Mouse (Mus musculus): Measurements from ENCODE around the gene AC141477.1. TPM values are rescaled to one million over a fixed set of nuclear protein-coding genes. Genes with fewer than 3 reads are reported as not detected.

Gene AC141477.1
- polyA plus RNA-seq, 1 experiment from 2014 or later = not detected

DNA sequence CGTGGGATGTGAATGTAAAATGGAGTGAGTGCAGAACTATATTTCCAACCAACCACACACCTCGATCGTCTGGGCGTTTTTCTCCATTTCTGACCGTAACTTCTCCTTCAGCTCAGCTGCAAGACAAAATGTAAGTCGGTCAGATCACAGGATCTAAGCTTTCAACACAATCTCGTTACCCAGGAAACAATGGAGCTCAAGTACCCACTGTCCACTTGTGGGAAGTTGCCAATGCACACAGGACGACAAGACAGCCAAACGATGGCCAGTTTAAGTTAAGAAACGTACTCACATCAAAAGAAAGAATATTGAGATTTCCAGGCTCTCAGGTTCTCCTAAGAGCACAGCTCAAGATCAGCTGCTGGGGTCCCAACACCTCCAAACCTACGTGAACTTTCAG is 6.3 kb downstream of the AC141477.1 start:
- no peaks in the 10 kb centered on the region for H3K27me3 ChIP-seq (ENCODE audit: control insufficient read depth, insufficient read depth, low read length)
- no peak overlapping the region for H3K27ac ChIP-seq (ENCODE audit: low read depth, low read length)
- 95% methylated on average over 11 of the region's 11 CpGs for WGBS
- H3K9ac ChIP-seq (ENCODE audit: low read length) = no peak overlapping the region
- DNase-seq (ENCODE audit: low spot score, missing footprints) (no peak), ATAC-seq (ENCODE audit: low FRiP score) (no peak)
- H3K4me1 ChIP-seq (ENCODE audit: control insufficient read depth, insufficient read depth, low read length) = no peaks in the 10 kb centered on the region
- H3K9me3 ChIP-seq (ENCODE audit: control insufficient read depth, low read length) = no peaks in the 10 kb centered on the region
- H3K36me3 ChIP-seq (ENCODE audit: control insufficient read depth, insufficient read depth, low read length) = peaks cover 24% of the 10 kb centered on the region; the same call in 1 of the 2 replicates
- H3K4me2 ChIP-seq = no peak overlapping the region
- no peak overlapping the region for H3K4me3 ChIP-seq (ENCODE audit: low read depth, low read length)

GRCm38 (mm10) chr10:76425674-76426073 is 14.6 kb downstream of the AC141477.1 start:
- ATAC-seq (ENCODE audit: low FRiP score) (no peak), DNase-seq (ENCODE audit: low spot score, missing footprints) (no peak)
- WGBS = 96% methylated on average over 7 of the region's 7 CpGs
- Histone ChIP-seq H3K4me3 (ENCODE audit: low read depth, low read length) (no peak overlapping the region), H3K9ac (ENCODE audit: low read length) (no peak overlapping the region), H3K27me3 (ENCODE audit: control insufficient read depth, insufficient read depth, low read length) (no peaks in the 10 kb centered on the region), H3K9me3 (ENCODE audit: control insufficient read depth, low read length) (no peaks in the 10 kb centered on the region), H3K27ac (ENCODE audit: low read depth, low read length) (no peak overlapping the region), H3K4me1 (ENCODE audit: control insufficient read depth, insufficient read depth, low read length) (no peaks in the 10 kb centered on the region), H3K36me3 (ENCODE audit: control insufficient read depth, insufficient read depth, low read length) (peaks cover 35% of the 10 kb centered on the region), H3K4me2 (no peak overlapping the region)

GRCm38 (mm10) chr10:76416811-76417210 is 23.4 kb downstream of the AC141477.1 start:
- no peaks in the 10 kb centered on the region for H3K27me3 ChIP-seq (ENCODE audit: control insufficient read depth, insufficient read depth, low read length)
- DNase-seq (ENCODE audit: low spot score, missing footprints) (no peak), ATAC-seq (ENCODE audit: low FRiP score) (no peak)
- H3K4me3 ChIP-seq (ENCODE audit: low read depth, low read length) = no peak overlapping the region
- H3K9me3 ChIP-seq (ENCODE audit: control insufficient read depth, low read length) = no peaks in the 10 kb centered on the region
- H3K27ac ChIP-seq (ENCODE audit: low read depth, low read length) = no peak overlapping the region
- WGBS = 85% methylated on average over 12 of the region's 12 CpGs
- H3K36me3 ChIP-seq (ENCODE audit: control insufficient read depth, insufficient read depth, low read length) = peaks cover 30% of the 10 kb centered on the region
- no peak overlapping the region for H3K4me2 ChIP-seq
- no peaks in the 10 kb centered on the region for H3K4me1 ChIP-seq (ENCODE audit: control insufficient read depth, insufficient read depth, low read length)
- no peak overlapping the region for H3K9ac ChIP-seq (ENCODE audit: low read length)

GRCm38 (mm10) chr10:76408520-76408919 is 31.7 kb downstream of the AC141477.1 start:
- Histone ChIP-seq H3K9me3 (ENCODE audit: control insufficient read depth, low read length) (no peaks in the 10 kb centered on the region), H3K36me3 (ENCODE audit: control insufficient read depth, insufficient read depth, low read length) (peaks cover 29% of the 10 kb centered on the region), H3K9ac (ENCODE audit: low read length) (no peak overlapping the region), H3K4me1 (ENCODE audit: control insufficient read depth, insufficient read depth, low read length) (no peaks in the 10 kb centered on the region), H3K4me3 (ENCODE audit: low read depth, low read length) (no peak overlapping the region), H3K27me3 (ENCODE audit: control insufficient read depth, insufficient read depth, low read length) (no peaks in the 10 kb centered on the region), H3K27ac (ENCODE audit: low read depth, low read length) (no peak overlapping the region), H3K4me2 (no peak overlapping the region)
- no peak for ATAC-seq (ENCODE audit: low FRiP score)
- 89% methylated on average over 10 of the region's 10 CpGs for WGBS
- no peak for DNase-seq (ENCODE audit: low spot score, missing footprints)

DNA sequence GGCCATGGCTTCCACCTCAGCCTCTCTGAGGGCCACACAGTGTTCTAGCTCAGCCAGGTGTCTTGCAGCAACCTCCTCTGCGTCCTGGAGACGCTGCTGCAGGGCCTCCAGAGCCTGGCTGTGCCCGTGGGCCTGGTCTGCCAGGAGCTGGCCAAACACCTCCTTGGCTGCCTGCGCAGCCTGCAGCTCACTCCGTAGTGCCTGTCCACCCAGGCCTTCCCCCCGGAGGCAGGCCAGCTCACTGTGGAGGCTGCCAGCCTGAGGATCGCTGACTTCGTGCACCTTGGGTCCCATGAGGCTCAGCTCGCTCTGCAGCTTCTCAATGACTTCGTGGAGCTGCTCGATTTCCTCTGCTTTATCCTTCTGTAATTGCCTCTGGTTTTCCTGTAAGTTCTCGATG is 47.6 kb downstream of the AC141477.1 start:
- H3K4me3 ChIP-seq (ENCODE audit: low read depth, low read length) = no peak overlapping the region
- DNase-seq (ENCODE audit: low spot score, missing footprints) = no peak
- no peak overlapping the region for H3K9ac ChIP-seq (ENCODE audit: low read length)
- no peaks in the 10 kb centered on the region for H3K27me3 ChIP-seq (ENCODE audit: control insufficient read depth, insufficient read depth, low read length)
- H3K4me2 ChIP-seq = no peak overlapping the region
- no peak for ATAC-seq (ENCODE audit: low FRiP score)
- H3K36me3 ChIP-seq (ENCODE audit: control insufficient read depth, insufficient read depth, low read length) = peaks cover 17% of the 10 kb centered on the region
- no peaks in the 10 kb centered on the region for H3K4me1 ChIP-seq (ENCODE audit: control insufficient read depth, insufficient read depth, low read length)
- no peak overlapping the region for H3K27ac ChIP-seq (ENCODE audit: low read depth, low read length)
- H3K9me3 ChIP-seq (ENCODE audit: control insufficient read depth, low read length) = no peaks in the 10 kb centered on the region
- WGBS = 95% methylated on average over 12 of the region's 12 CpGs

GRCm38 (mm10) chr10:76391786-76392185 is 48.5 kb downstream of the AC141477.1 start:
- H3K36me3 ChIP-seq (ENCODE audit: control insufficient read depth, insufficient read depth, low read length) = peaks cover 15% of the 10 kb centered on the region
- WGBS = 86% methylated on average over 9 of the region's 9 CpGs
- no peaks in the 10 kb centered on the region for H3K9me3 ChIP-seq (ENCODE audit: control insufficient read depth, low read length)
- H3K27ac ChIP-seq (ENCODE audit: low read depth, low read length) = no peak overlapping the region
- no peak overlapping the region for H3K4me2 ChIP-seq
- ATAC-seq (ENCODE audit: low FRiP score) (no peak), DNase-seq (ENCODE audit: low spot score, missing footprints) (no peak)
- H3K27me3 ChIP-seq (ENCODE audit: control insufficient read depth, insufficient read depth, low read length) = no peaks in the 10 kb centered on the region
- no peaks in the 10 kb centered on the region for H3K4me1 ChIP-seq (ENCODE audit: control insufficient read depth, insufficient read depth, low read length)
- no peak overlapping the region for H3K4me3 ChIP-seq (ENCODE audit: low read depth, low read length)
- no peak overlapping the region for H3K9ac ChIP-seq (ENCODE audit: low read length)

DNA sequence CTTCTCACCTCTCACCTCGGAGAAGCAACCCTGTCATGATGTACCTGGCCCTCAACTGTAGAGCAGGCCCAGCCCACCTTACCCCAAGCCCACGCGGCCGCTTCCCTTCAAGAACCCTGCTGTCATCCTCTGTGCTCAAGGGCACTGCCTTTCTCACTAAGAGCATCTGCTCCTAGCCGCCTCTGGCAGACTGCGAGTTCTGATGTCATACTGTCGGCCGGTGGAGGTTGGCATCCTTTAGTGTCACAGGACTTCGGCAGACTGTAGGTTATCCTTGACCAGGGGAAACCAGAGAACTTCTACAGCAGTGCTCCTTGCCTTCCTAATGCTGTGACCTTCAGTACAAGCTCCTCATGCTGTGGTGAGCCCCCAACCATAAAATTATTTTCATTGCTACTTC is 49.1 kb downstream of the AC141477.1 start:
- Histone ChIP-seq H3K27me3 (ENCODE audit: control insufficient read depth, insufficient read depth, low read length) (no peaks in the 10 kb centered on the region), H3K4me2 (no peak overlapping the region), H3K9ac (ENCODE audit: low read length) (no peak overlapping the region), H3K9me3 (ENCODE audit: control insufficient read depth, low read length) (no peaks in the 10 kb centered on the region), H3K4me3 (ENCODE audit: low read depth, low read length) (no peak overlapping the region), H3K36me3 (ENCODE audit: control insufficient read depth, insufficient read depth, low read length) (peaks cover 18% of the 10 kb centered on the region), H3K27ac (ENCODE audit: low read depth, low read length) (no peak overlapping the region), H3K4me1 (ENCODE audit: control insufficient read depth, insufficient read depth, low read length) (no peaks in the 10 kb centered on the region)
- ATAC-seq (ENCODE audit: low FRiP score) = no peak
- WGBS = 97% methylated on average over 9 of the region's 9 CpGs
- no peak for DNase-seq (ENCODE audit: low spot score, missing footprints)

Other genes with a start within 250 kb of the AC141477.1 start
- 106 and 115 TPM in 2 replicates for gene Prmt2, start 202.6 kb downstream of the AC141477.1 start, polyA plus RNA-seq (2014; fragmentation: Nextera tagmentation; extraction: Ambion mirVana)
- 0.20 and 0.21 TPM in 2 replicates for gene S100b, start 186.6 kb downstream of the AC141477.1 start, polyA plus RNA-seq (2014; fragmentation: Nextera tagmentation; extraction: Ambion mirVana)
- 4.1 and 4.2 TPM in 2 replicates for gene Dip2a, start 95.2 kb downstream of the AC141477.1 start, polyA plus RNA-seq (2014; fragmentation: Nextera tagmentation; extraction: Ambion mirVana)
- 15.6 and 16.4 TPM in 2 replicates for gene Pcnt, start 2.3 kb upstream of the AC141477.1 start, polyA plus RNA-seq (2014; fragmentation: Nextera tagmentation; extraction: Ambion mirVana)
- not detected in 2 replicates for gene 2610028H24Rik, start 8.6 kb upstream of the AC141477.1 start, polyA plus RNA-seq (2014; fragmentation: Nextera tagmentation; extraction: Ambion mirVana)
- gene Mcm3ap, start 28.5 kb upstream of the AC141477.1 start, polyA plus RNA-seq (2014; fragmentation: Nextera tagmentation; extraction: Ambion mirVana) = 66.8 and 68.6 TPM in 2 replicates
- 5.7 and 6.1 TPM in 2 replicates for gene Ybey, start 28.7 kb upstream of the AC141477.1 start, polyA plus RNA-seq (2014; fragmentation: Nextera tagmentation; extraction: Ambion mirVana)
- 43.7 and 47.4 TPM in 2 replicates for gene Lss, start 91.1 kb upstream of the AC141477.1 start, polyA plus RNA-seq (2014; fragmentation: Nextera tagmentation; extraction: Ambion mirVana)
- not detected in 2 replicates for gene Spatc1l, start 121.8 kb upstream of the AC141477.1 start, polyA plus RNA-seq (2014; fragmentation: Nextera tagmentation; extraction: Ambion mirVana)
- not detected in 2 replicates for gene Ftcd, start 135.2 kb upstream of the AC141477.1 start, polyA plus RNA-seq (2014; fragmentation: Nextera tagmentation; extraction: Ambion mirVana)
- 10.7 and 10.8 TPM in 2 replicates for gene Col6a2, start 183.2 kb upstream of the AC141477.1 start, polyA plus RNA-seq (2014; fragmentation: Nextera tagmentation; extraction: Ambion mirVana)